Mouse (Mus musculus): ENCODE results near the gene Nfe2l3.

DNA sequence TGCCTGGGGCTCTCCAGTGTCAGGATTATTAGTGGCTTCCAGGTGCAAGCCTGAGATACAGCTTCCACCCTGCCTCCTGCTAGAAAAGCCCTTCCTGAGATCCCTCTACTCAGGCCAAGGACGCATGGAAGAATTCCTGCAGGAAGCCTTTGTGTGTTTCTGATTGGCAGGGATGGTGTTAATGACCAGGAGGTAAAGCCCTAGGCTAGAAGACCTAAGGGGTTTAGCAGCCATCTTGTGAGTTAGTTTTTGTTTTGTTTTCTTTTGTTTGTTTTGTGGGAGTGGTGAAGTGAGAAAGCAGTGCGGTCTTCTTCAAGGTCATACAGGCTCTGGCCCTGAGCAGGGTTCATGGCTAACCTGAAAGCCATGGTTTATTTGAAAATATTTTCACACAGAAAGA, 75.1 kb downstream of the Nfe2l3 start:
- TF ChIP-seq GATA1 (IDR thresholded peaks at IDR 0.05; ENCODE audit: borderline replicate concordance, low read length) (no peak), GATA2 (IDR thresholded peaks at IDR 0.05; ENCODE audit: borderline replicate concordance, low read depth, low read length) (no peak), CTCF (IDR thresholded peaks at IDR 0.05; ENCODE audit: low read depth, low read length) (no peak), POLR2AphosphoS5 (IDR thresholded peaks at IDR 0.05; ENCODE audit: insufficient replicate concordance, low read depth, low read length) (no peak), TAL1 (conservative IDR thresholded peaks at IDR 0.05; ENCODE audit: low read depth, low read length) (no peak)
